Mouse (Mus musculus): Measurements from ENCODE around the gene Pbxip1. TPM values are rescaled to one million over a fixed set of nuclear protein-coding genes. Genes with fewer than 3 reads are reported as not detected.

The Pbxip1 gene
- polyA plus RNA-seq, 1 experiment from 2014 or later = 39.2 TPM

- H3K27ac ChIP-seq = peak within 1 kb of the TSS; percentile 93
- peak within 1 kb of the TSS; percentile 69 for H3K9ac ChIP-seq
- peak within 1 kb of the TSS; percentile 61 for H3K4me3 ChIP-seq (replicated peaks)
- no peaks in the 10 kb centered on the region for H3K27me3 ChIP-seq (replicated peaks)
- H3K4me2 ChIP-seq (replicated peaks) = peak within 1 kb of the TSS; percentile 92
- peak; percentile 68 for ATAC-seq
- under 1% methylated on average over 36 of the region's 42 CpGs for WGBS
- no peaks in the 10 kb centered on the region for H3K9me3 ChIP-seq
- peaks cover 54% of the 10 kb centered on the region for H3K4me1 ChIP-seq (replicated peaks)
- H3K36me3 ChIP-seq = no peaks in the 10 kb centered on the region
Observed at GRCm38 (mm10) chr3:89394006-89394893, 42.3 kb upstream of the Pbxip1 start, which contains the start of gene Zbtb7b. Zbtb7b (minus strand) TSS chr3:89394776.

DNA sequence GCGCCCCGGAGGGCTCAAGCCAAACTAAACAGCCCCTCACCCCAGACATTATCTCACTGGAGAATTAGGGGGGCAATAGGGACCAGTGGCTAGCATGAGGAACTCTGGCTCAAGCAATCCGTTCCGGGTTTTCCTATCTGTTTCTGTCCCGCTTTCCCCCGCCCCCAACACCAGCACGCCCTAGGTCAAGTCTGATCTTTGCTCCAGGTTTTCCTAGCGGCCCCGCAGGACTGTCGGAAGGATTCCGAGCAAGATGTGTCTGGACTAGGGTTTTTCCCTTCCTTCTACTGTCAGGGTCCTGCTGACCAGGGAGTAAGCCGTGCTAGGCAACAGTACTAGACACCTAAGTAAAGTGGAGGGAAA lies 41.6 kb upstream of the Pbxip1 start:
- no peaks in the 10 kb centered on the region for H3K27me3 ChIP-seq (replicated peaks)
- H3K9me3 ChIP-seq = no peaks in the 10 kb centered on the region
- H3K9ac ChIP-seq = peak overlapping the region; percentile 37
- peak overlapping the region; percentile 61 for H3K4me3 ChIP-seq (replicated peaks)
- H3K36me3 ChIP-seq = peaks cover 1% of the 10 kb centered on the region; the same call in 1 of the 2 replicates
- WGBS = under 1% methylated on average over 12 of the region's 12 CpGs
- peak overlapping the region; percentile 92 for H3K4me2 ChIP-seq (replicated peaks)
- peak overlapping the region; percentile 93 for H3K27ac ChIP-seq
- peaks cover 48% of the 10 kb centered on the region for H3K4me1 ChIP-seq (replicated peaks)
- ATAC-seq = peak; percentile 48

DNA sequence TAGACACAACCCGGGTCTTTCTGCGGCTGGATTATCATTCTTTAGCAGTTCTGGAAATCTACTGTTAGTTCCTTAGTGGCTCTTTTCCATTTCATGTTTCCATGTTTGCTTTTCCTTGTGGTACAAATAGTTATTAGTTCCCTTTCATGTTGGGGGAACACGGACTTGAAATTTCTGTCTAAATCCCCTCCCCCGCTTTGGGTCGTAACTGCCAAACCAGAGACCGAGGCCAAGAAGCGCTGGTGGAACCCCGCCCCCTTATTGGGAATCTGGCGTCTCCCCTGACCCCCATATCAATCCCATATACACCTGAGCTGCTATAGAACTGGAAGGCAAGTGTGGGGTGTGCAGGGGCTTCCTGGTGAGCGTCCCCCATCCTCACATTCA lies 41.1 kb upstream of the Pbxip1 start:
- Histone ChIP-seq H3K9me3 (no peaks in the 10 kb centered on the region), H3K9ac (peak overlapping the region; percentile 52), H3K4me1 (replicated peaks) (peaks cover 43% of the 10 kb centered on the region), H3K27ac (peak overlapping the region; percentile 93), H3K27me3 (replicated peaks) (no peaks in the 10 kb centered on the region), H3K4me2 (replicated peaks) (peak overlapping the region; percentile 92), H3K36me3 (peaks cover 3% of the 10 kb centered on the region; the same call in 1 of the 2 replicates), H3K4me3 (replicated peaks) (peak overlapping the region; percentile 61)
- WGBS = 3% methylated on average over 10 of the region's 10 CpGs
- no peak for ATAC-seq

GRCm38 (mm10) chr3:89395806-89396653 lies 40.5 kb upstream of the Pbxip1 start:
- Histone ChIP-seq H3K27me3 (replicated peaks) (no peaks in the 10 kb centered on the region), H3K27ac (peak overlapping the region; percentile 93), H3K36me3 (peaks cover 3% of the 10 kb centered on the region; the same call in 1 of the 2 replicates), H3K4me1 (replicated peaks) (peaks cover 38% of the 10 kb centered on the region), H3K9ac (peak overlapping the region; percentile 52), H3K9me3 (no peaks in the 10 kb centered on the region), H3K4me2 (replicated peaks) (peak overlapping the region; percentile 92), H3K4me3 (replicated peaks) (peak overlapping the region; percentile 61)
- WGBS = 0% methylated on average over 44 of the region's 44 CpGs
- no peak for ATAC-seq

DNA sequence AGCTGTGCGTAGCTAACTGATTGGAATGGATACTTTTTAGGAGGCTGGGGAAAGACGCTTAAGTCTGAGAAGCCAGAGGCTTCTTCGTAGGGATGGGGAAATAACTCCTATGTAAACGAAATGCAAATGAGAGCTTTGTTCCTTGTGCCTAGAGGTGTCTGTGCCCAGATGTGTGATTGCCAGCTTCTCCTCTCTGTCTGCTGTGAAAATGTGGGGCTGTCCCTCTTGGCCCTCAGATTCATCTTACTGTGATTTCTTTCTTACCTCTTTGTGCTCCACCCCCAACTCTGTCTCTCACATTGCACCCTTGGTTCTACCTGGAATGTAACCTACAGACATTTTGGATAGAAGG lies 39.9 kb upstream of the Pbxip1 start:
- H3K4me1 ChIP-seq (replicated peaks) = peaks cover 32% of the 10 kb centered on the region
- H3K4me2 ChIP-seq (replicated peaks) = peak overlapping the region; percentile 92
- H3K9ac ChIP-seq = peak overlapping the region; percentile 52
- peak overlapping the region; percentile 61 for H3K4me3 ChIP-seq (replicated peaks)
- no peak for ATAC-seq
- H3K27ac ChIP-seq = no peak overlapping the region
- H3K9me3 ChIP-seq = no peaks in the 10 kb centered on the region
- WGBS = under 1% methylated on average over 4 of the region's 4 CpGs
- no peaks in the 10 kb centered on the region for H3K27me3 ChIP-seq (replicated peaks)
- H3K36me3 ChIP-seq = peaks cover 3% of the 10 kb centered on the region; the same call in 1 of the 2 replicates

DNA sequence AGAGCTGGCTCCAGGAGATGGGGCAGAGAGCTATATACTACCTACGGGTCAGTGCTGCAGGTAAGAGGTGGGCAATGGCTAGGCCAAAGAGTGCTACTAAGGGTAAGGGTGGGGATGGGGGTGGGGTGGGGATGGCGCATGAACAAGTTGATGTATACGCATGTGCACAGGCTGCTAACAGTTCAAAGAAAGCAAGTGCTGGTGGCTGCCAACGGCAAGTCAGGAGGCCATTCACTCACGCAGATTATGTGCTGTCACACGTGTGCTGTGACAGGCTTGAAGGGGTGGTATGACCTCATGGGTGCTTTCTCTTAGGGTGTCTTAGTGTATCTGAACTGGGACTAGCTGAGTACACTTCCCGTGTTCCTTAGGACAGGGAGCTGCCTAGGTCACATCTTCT lies 35.2 kb upstream of the Pbxip1 start:
- Histone ChIP-seq H3K27ac (no peak overlapping the region), H3K9me3 (no peaks in the 10 kb centered on the region), H3K4me3 (replicated peaks) (no peak overlapping the region), H3K4me2 (replicated peaks) (no peak overlapping the region), H3K4me1 (replicated peaks) (0 out of 2 replicates have a peak, but pooled peaks cover 5% of the 10 kb centered on the region), H3K9ac (no peak overlapping the region), H3K36me3 (peaks cover 19% of the 10 kb centered on the region), H3K27me3 (replicated peaks) (no peaks in the 10 kb centered on the region)
- ATAC-seq = no peak
- 89% methylated on average over 7 of the region's 7 CpGs for WGBS

DNA sequence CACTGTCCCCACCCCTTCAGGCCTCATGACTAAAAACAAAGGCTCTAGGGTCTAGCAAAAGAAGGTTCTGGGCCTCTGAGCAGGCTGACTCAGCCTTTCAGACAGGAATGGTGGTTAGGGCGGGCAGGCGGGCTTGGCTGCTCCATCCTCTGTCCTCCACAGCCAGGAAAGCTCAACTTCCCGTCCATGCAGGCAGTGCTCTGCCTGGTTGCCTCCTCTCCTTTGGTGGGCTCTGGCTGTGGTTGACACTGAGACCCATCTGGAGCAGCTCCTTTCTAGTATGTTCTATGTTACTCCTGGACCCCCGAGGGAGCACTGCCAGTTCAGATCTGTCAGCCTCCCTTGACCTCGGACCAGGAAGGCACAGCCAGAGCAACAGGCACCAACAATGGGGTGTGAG lies 33.8 kb upstream of the Pbxip1 start, which contains the start of gene Lenep:
TSS of gene Lenep (minus strand) at position 101 of the 400 bp plus-strand sequence.
- H3K4me3 ChIP-seq (replicated peaks) = no peak within 1 kb of the TSS
- no peak within 1 kb of the TSS for H3K9ac ChIP-seq
- H3K9me3 ChIP-seq = no peaks in the 10 kb centered on the region
- no peaks in the 10 kb centered on the region for H3K27me3 ChIP-seq (replicated peaks)
- WGBS = 82% methylated on average over 5 of the region's 5 CpGs
- H3K4me2 ChIP-seq (replicated peaks) = no peak within 1 kb of the TSS
- H3K27ac ChIP-seq = no peak within 1 kb of the TSS
- no peaks in the 10 kb centered on the region for H3K4me1 ChIP-seq (replicated peaks)
- no peak for ATAC-seq
- H3K36me3 ChIP-seq = peaks cover 19% of the 10 kb centered on the region

- 85% methylated on average over 6 of the region's 6 CpGs for WGBS
- Histone ChIP-seq H3K27ac (no peak overlapping the region), H3K4me2 (replicated peaks) (no peak overlapping the region), H3K4me1 (replicated peaks) (0 out of 2 replicates have a peak, but pooled peaks cover 6% of the 10 kb centered on the region), H3K9ac (no peak overlapping the region), H3K27me3 (replicated peaks) (no peaks in the 10 kb centered on the region), H3K9me3 (no peaks in the 10 kb centered on the region), H3K36me3 (peaks cover 23% of the 10 kb centered on the region), H3K4me3 (replicated peaks) (no peak overlapping the region)
- ATAC-seq = no peak
Observed at GRCm38 (mm10) chr3:89406887-89407286, 29.6 kb upstream of the Pbxip1 start.

DNA sequence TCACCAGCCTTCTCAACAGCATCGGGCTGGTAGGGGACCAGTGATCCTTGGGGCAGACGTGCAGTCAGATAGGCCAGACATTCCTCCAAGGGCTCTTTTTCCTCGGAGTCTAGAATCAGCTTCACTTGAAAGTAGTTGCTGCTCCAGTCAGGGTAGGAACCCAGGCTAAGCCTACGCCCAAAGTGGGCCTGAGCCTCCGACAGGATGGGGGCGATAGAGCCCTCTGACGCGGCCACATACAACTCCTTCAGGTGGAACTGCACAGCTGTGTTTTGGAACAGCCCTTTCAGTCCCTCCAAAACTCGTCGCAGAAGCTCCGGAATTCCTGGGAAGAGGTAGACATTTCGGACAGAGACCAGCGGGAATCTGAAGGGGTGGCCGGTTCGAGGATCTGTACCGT lies 28.1 kb upstream of the Pbxip1 start:
- ATAC-seq = no peak
- no peak overlapping the region for H3K27ac ChIP-seq
- H3K36me3 ChIP-seq = peaks cover 14% of the 10 kb centered on the region; the same call in 1 of the 2 replicates
- H3K27me3 ChIP-seq (replicated peaks) = no peaks in the 10 kb centered on the region
- no peak overlapping the region for H3K9ac ChIP-seq
- WGBS = 62% methylated on average over 16 of the region's 16 CpGs
- no peaks in the 10 kb centered on the region for H3K9me3 ChIP-seq
- no peak overlapping the region for H3K4me2 ChIP-seq (replicated peaks)
- no peak overlapping the region for H3K4me3 ChIP-seq (replicated peaks)
- 0 out of 2 replicates have a peak, but pooled peaks cover 6% of the 10 kb centered on the region for H3K4me1 ChIP-seq (replicated peaks)

DNA sequence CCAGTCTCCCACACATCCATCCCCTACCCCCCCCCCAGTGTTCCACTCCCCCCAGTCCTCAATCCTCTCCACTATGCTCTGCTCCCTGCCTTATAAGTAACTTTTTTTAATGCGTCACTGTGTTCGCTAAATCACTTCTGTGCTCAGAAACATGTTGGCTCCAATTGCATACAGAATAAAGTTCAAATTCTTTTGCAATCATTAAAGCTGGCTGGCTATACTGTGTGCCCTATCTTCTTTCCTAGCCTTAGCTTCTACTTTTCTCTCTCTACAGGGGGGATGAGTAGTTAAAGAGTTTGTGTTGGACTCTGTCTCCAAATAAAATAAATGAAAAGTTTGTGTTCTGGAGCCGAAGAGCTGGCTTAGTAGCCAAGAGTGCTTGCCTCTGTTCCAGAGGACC lies 26.8 kb upstream of the Pbxip1 start:
- H3K4me2 ChIP-seq (replicated peaks) = no peak overlapping the region
- no peak overlapping the region for H3K9ac ChIP-seq
- no peak overlapping the region for H3K27ac ChIP-seq
- no peak overlapping the region for H3K4me3 ChIP-seq (replicated peaks)
- H3K4me1 ChIP-seq (replicated peaks) = 0 out of 2 replicates have a peak, but pooled peaks cover 6% of the 10 kb centered on the region
- no peaks in the 10 kb centered on the region for H3K27me3 ChIP-seq (replicated peaks)
- 92% methylated on average over 3 of the region's 3 CpGs for WGBS
- peaks cover 18% of the 10 kb centered on the region for H3K36me3 ChIP-seq
- H3K9me3 ChIP-seq = no peaks in the 10 kb centered on the region
- no peak for ATAC-seq

DNA sequence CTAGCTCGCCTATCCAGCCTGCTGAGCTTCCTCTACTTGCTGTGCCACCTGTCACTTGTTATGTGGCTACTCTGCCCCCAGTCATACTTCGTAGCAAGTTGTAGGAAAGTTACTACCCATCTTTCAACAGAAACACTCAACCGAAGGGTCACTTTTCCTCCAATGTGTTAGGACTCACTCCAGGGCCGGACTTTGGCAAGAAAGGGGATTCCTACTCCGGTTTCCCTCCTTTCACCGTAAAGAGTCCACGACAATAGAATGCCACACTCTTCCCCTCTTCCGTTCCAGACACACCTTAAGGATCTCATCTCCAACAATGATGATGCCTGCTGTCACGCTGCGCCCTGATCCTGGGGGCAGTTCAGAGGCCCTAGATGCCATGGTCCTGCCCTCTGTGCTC lies 25.6 kb upstream of the Pbxip1 start:
- peak overlapping the region; percentile 33 for H3K9ac ChIP-seq
- H3K4me2 ChIP-seq (replicated peaks) = peak overlapping the region; percentile 63
- 0 out of 2 replicates have a peak overlapping the region, but pooled peaks have one; percentile 6 for H3K27ac ChIP-seq
- peaks cover 25% of the 10 kb centered on the region for H3K36me3 ChIP-seq
- ATAC-seq = no peak
- WGBS = 71% methylated on average over 10 of the region's 10 CpGs
- H3K27me3 ChIP-seq (replicated peaks) = no peaks in the 10 kb centered on the region
- 0 out of 2 replicates have a peak, but pooled peaks cover 6% of the 10 kb centered on the region for H3K4me1 ChIP-seq (replicated peaks)
- H3K4me3 ChIP-seq (replicated peaks) = peak overlapping the region; percentile 45
- no peaks in the 10 kb centered on the region for H3K9me3 ChIP-seq
